Comparison of ENCODE assay signal across 20 mouse cellular contexts in genomic region chr13:43354362-43354761, GRCm38 (mm10). TPM values are rescaled to one million over a fixed set of nuclear protein-coding genes. Genes with fewer than 3 reads are reported as not detected.
DNase-seq lines count a peak whose midpoint lies in the region; ATAC-seq and TF ChIP-seq lines count a peak whose summit lies in the region.
"Had no signal": no experiment of that assay in that cellular context is flagged by ENCODE, and none has a peak within 500 bp of the region (broad histone marks: within the 10 kb centered on the region; RNA-seq: fewer than 3 reads in every experiment).

No protein-coding gene starts in this region.

- no peak for DNase-seq in heart, postnatal 4 days
- DNase-seq in heart, postnatal 0 days (ENCODE audit: low spot score): peak; percentile 22
- no peak for DNase-seq in heart, adult 11 months
- peak; percentile 24 for DNase-seq in lung, postnatal 0 days (ENCODE audit: low spot score)
- DNase-seq in lung, postnatal 25 days (ENCODE audit: low spot score): no peak
- DNase-seq: adrenal gland, adult 8-10 months; adrenal gland, postnatal 36 days; cerebellum, adult 2 months; cerebellum, postnatal 10 days; embryo, embryonic 11 days; forebrain, postnatal 0 days; gastrocnemius, postnatal 14 days; kidney, adult 11 months; kidney, adult 9 months had no signal

- H3K9ac ChIP-seq in heart, embryonic 13.5 days: peak overlapping the region; percentile 4; the same call in 1 of the 2 replicates
- H3K9ac ChIP-seq in heart, postnatal 0 days (replicated peaks; ENCODE audit: low read depth, low read length): no peak overlapping the region
- H3K9ac ChIP-seq in lung, postnatal 0 days (replicated peaks; ENCODE audit: low read depth): no peak overlapping the region
- no peak overlapping the region for H3K9ac ChIP-seq in forebrain, embryonic 15.5 days (replicated peaks)
- H3K9ac ChIP-seq: embryonic facial prominence, embryonic 12.5 days; forebrain, embryonic 12.5 days; forebrain, postnatal 0 days; hindbrain, embryonic 13.5 days had no signal

- no peak for TF ChIP-seq EP300 in heart, postnatal 0 days (IDR thresholded peaks at IDR 0.05; ENCODE audit: low read depth)
- no peak for TF ChIP-seq EP300 in lung, postnatal 0 days (IDR thresholded peaks at IDR 0.05)

- peak overlapping the region; percentile 49 for H3K4me2 ChIP-seq in heart, embryonic 13.5 days
- H3K4me2 ChIP-seq in heart, postnatal 0 days (ENCODE audit: low read depth, low read length): peak overlapping the region; percentile 33
- H3K4me2 ChIP-seq in lung, postnatal 0 days (replicated peaks; ENCODE audit: low read depth, low read length): no peak overlapping the region
- H3K4me2 ChIP-seq in forebrain, embryonic 15.5 days (replicated peaks): no peak overlapping the region
- H3K4me2 ChIP-seq: embryonic facial prominence, embryonic 12.5 days; forebrain, embryonic 12.5 days; hindbrain, embryonic 13.5 days had no signal

- no peaks in the 10 kb centered on the region for H3K36me3 ChIP-seq in heart, embryonic 13.5 days
- H3K36me3 ChIP-seq in heart, postnatal 0 days (replicated peaks; ENCODE audit: control insufficient read depth, insufficient read depth, low read length): no peaks in the 10 kb centered on the region
- no peaks in the 10 kb centered on the region for H3K36me3 ChIP-seq in lung, postnatal 0 days (ENCODE audit: insufficient read depth, low read length)
- no peaks in the 10 kb centered on the region for H3K36me3 ChIP-seq in forebrain, embryonic 15.5 days
- H3K36me3 ChIP-seq: embryonic facial prominence, embryonic 12.5 days; forebrain, embryonic 12.5 days; hindbrain, embryonic 13.5 days had no signal

- 35% methylated on average over 12 of the region's 12 CpGs for WGBS in heart, embryonic 13.5 days
- WGBS in heart, postnatal 0 days: 33% methylated on average over 12 of the region's 12 CpGs
- 44% methylated on average over 12 of the region's 12 CpGs for WGBS in lung, postnatal 0 days
- 90% methylated on average over 12 of the region's 12 CpGs for WGBS in forebrain, embryonic 15.5 days

- no peaks in the 10 kb centered on the region for H3K27me3 ChIP-seq in heart, embryonic 13.5 days (replicated peaks)
- no peaks in the 10 kb centered on the region for H3K27me3 ChIP-seq in heart, postnatal 0 days (ENCODE audit: control insufficient read depth, insufficient read depth, low read length)
- no peaks in the 10 kb centered on the region for H3K27me3 ChIP-seq in lung, postnatal 0 days (replicated peaks; ENCODE audit: insufficient read depth, low read length)
- no peaks in the 10 kb centered on the region for H3K27me3 ChIP-seq in forebrain, embryonic 15.5 days
- H3K27me3 ChIP-seq: embryonic facial prominence, embryonic 12.5 days; forebrain, embryonic 12.5 days; hindbrain, embryonic 13.5 days had no signal

- H3K27ac ChIP-seq in heart, embryonic 13.5 days (replicated peaks): no peak overlapping the region
- no peak overlapping the region for H3K27ac ChIP-seq in heart, postnatal 0 days (ENCODE audit: low read depth)
- H3K27ac ChIP-seq in lung, postnatal 0 days (ENCODE audit: low read length): no peak overlapping the region
- H3K27ac ChIP-seq in forebrain, embryonic 15.5 days (replicated peaks): no peak overlapping the region
- H3K27ac ChIP-seq: embryonic facial prominence, embryonic 12.5 days; forebrain, embryonic 12.5 days; hindbrain, embryonic 13.5 days; hindbrain, postnatal 0 days had no signal

- no peak overlapping the region for H3K4me3 ChIP-seq in heart, embryonic 13.5 days
- no peak overlapping the region for H3K4me3 ChIP-seq in heart, postnatal 0 days (ENCODE audit: low read depth, low read length)
- no peak overlapping the region for H3K4me3 ChIP-seq in lung, postnatal 0 days (ENCODE audit: low read depth, low read length)
- H3K4me3 ChIP-seq in forebrain, embryonic 15.5 days: no peak overlapping the region
- H3K4me3 ChIP-seq: embryonic facial prominence, embryonic 12.5 days; forebrain, embryonic 12.5 days; hindbrain, embryonic 13.5 days had no signal

- no peaks in the 10 kb centered on the region for H3K9me3 ChIP-seq in heart, embryonic 13.5 days
- H3K9me3 ChIP-seq in heart, postnatal 0 days (replicated peaks; ENCODE audit: control insufficient read depth, low read length): no peaks in the 10 kb centered on the region
- H3K9me3 ChIP-seq in lung, postnatal 0 days (ENCODE audit: low read length): no peaks in the 10 kb centered on the region
- no peaks in the 10 kb centered on the region for H3K9me3 ChIP-seq in forebrain, embryonic 15.5 days
- H3K9me3 ChIP-seq: embryonic facial prominence, embryonic 12.5 days; forebrain, embryonic 12.5 days; hindbrain, embryonic 13.5 days had no signal

- no peak for TF ChIP-seq CTCF in heart, postnatal 0 days (IDR thresholded peaks at IDR 0.05; ENCODE audit: low read depth)
- no peak for TF ChIP-seq CTCF in lung, postnatal 0 days (IDR thresholded peaks at IDR 0.05)

- H3K4me1 ChIP-seq in heart, embryonic 13.5 days: peaks cover 27% of the 10 kb centered on the region
- peaks cover 10% of the 10 kb centered on the region; the same call in 1 of the 2 replicates for H3K4me1 ChIP-seq in heart, postnatal 0 days (ENCODE audit: control insufficient read depth, insufficient read depth)
- no peaks in the 10 kb centered on the region for H3K4me1 ChIP-seq in lung, postnatal 0 days (ENCODE audit: insufficient read depth, low read depth, low read length)
- H3K4me1 ChIP-seq in forebrain, embryonic 15.5 days: no peaks in the 10 kb centered on the region

- ATAC-seq in heart, embryonic 13.5 days (ENCODE audit: extremely low read depth, insufficient number of reproducible peaks, low FRiP score, low TSS enrichment): no peak
- ATAC-seq in heart, postnatal 0 days (ENCODE audit: insufficient read depth, low read depth): peak; percentile 68; the same call in 1 of the 2 replicates
- ATAC-seq in lung, postnatal 0 days: no peak
- ATAC-seq in forebrain, embryonic 15.5 days (replicated peaks): no peak
- ATAC-seq: forebrain, postnatal 0 days; hindbrain, postnatal 0 days had no signal

RNA-seq across cellular contexts. Expression of gene Sirt5, which starts 10.9 kb away (rescaled TPM):
- polyA plus RNA-seq in heart, embryonic 13.5 days (2015; fragmentation: Nextera tagmentation; extraction: Ambion mirVana): 24.5 and 25.5 TPM in 2 replicates
- total RNA-seq in heart, postnatal 4 days (2021): 10 to 100 TPM; 35.9 to 36.0 TPM
- total RNA-seq in heart, postnatal 0 days (2014; rRNA removed; ENCODE audit: low replicate concordance): 44.0 and 60.4 TPM in 2 replicates
- 47.0 and 47.4 TPM in 2 replicates for polyA plus RNA-seq in heart, postnatal 0 days (2015; fragmentation: Nextera tagmentation; extraction: Ambion mirVana)
- 11.9 and 15.6 TPM in 2 replicates for polyA plus RNA-seq in lung, postnatal 0 days (2015; fragmentation: Nextera tagmentation; extraction: Ambion mirVana)
- polyA plus RNA-seq in forebrain, embryonic 15.5 days (2015; fragmentation: Nextera tagmentation; extraction: Ambion mirVana): 42.8 and 44.4 TPM in 2 replicates

RNA-seq across cellular contexts. Expression of gene Nol7, which starts 43.8 kb away (rescaled TPM):
- polyA plus RNA-seq in heart, embryonic 13.5 days (2015; fragmentation: Nextera tagmentation; extraction: Ambion mirVana): 111 and 116 TPM in 2 replicates
- total RNA-seq in heart, postnatal 4 days (2021): 100 to 1,000 TPM; 123 to 126 TPM
- total RNA-seq in heart, postnatal 0 days (2014; rRNA removed; ENCODE audit: low replicate concordance): 36.4 and 54.7 TPM in 2 replicates
- polyA plus RNA-seq in heart, postnatal 0 days (2015; fragmentation: Nextera tagmentation; extraction: Ambion mirVana): 139 TPM in 2 replicates
- 95.7 and 98.8 TPM in 2 replicates for polyA plus RNA-seq in lung, postnatal 0 days (2015; fragmentation: Nextera tagmentation; extraction: Ambion mirVana)
- polyA plus RNA-seq in forebrain, embryonic 15.5 days (2015; fragmentation: Nextera tagmentation; extraction: Ambion mirVana): 177 and 189 TPM in 2 replicates

RNA-seq across cellular contexts. Expression of gene Gfod1, which starts 50.4 kb away (rescaled TPM):
- polyA plus RNA-seq in heart, embryonic 13.5 days (2015; fragmentation: Nextera tagmentation; extraction: Ambion mirVana): 0.51 and 0.83 TPM in 2 replicates
- total RNA-seq in heart, postnatal 4 days (2021): 10 to 100 TPM; 20.6 to 24.8 TPM
- total RNA-seq in heart, postnatal 0 days (2014; rRNA removed; ENCODE audit: low replicate concordance): 14.4 and 20.5 TPM in 2 replicates
- polyA plus RNA-seq in heart, postnatal 0 days (2015; fragmentation: Nextera tagmentation; extraction: Ambion mirVana): 1.5 and 2.5 TPM in 2 replicates
- polyA plus RNA-seq in lung, postnatal 0 days (2015; fragmentation: Nextera tagmentation; extraction: Ambion mirVana): 1.6 and 2.0 TPM in 2 replicates
- 1.8 and 2.3 TPM in 2 replicates for polyA plus RNA-seq in forebrain, embryonic 15.5 days (2015; fragmentation: Nextera tagmentation; extraction: Ambion mirVana)

Comparison
In these comparisons a context has a peak if more than half of its experiments do, and no peak if none do; other contexts are left out.
1. DNase-seq: peak in heart, postnatal 0 days (single experiment) and lung, postnatal 0 days (single experiment); none in heart, postnatal 4 days (single experiment), heart, adult 11 months (single experiment) and lung, postnatal 25 days (single experiment).
2. H3K4me2 ChIP-seq: peak in heart, embryonic 13.5 days (single experiment) and heart, postnatal 0 days (single experiment); none in lung, postnatal 0 days (single experiment) and forebrain, embryonic 15.5 days (single experiment).